Mouse (Mus musculus): ENCODE results near the gene Gm13023. TPM values are rescaled to one million over a fixed set of nuclear protein-coding genes. Genes with fewer than 3 reads are reported as not detected.
"Not testable (repeated sequence)": the region's sequence is repeated elsewhere in the genome, so short reads cannot be mapped to it uniquely, and the experiment has no call there.

Gm13023 gene
- total RNA-seq (2021), result not detected

GRCm38 (mm10) chr4:143789052-143789451, at the start of gene Gm13023:
TSS of gene Gm13023 (plus strand) at chr4:143789352.
- DNase-seq, result not testable (repeated sequence)

- no peak for DNase-seq
Observed at GRCm38 (mm10) chr4:143815993-143816392, 26.8 kb downstream of the Gm13023 start, which contains the start of gene Gm13084. TSS of gene Gm13084 (minus strand) at chr4:143816093.

Other genes starting within 250 kb of the Gm13023 start
- not detected for gene BC080695, start 237.7 kb upstream of the Gm13023 start, total RNA-seq (2021)
- gene Gm13057, start 237.6 kb upstream of the Gm13023 start, total RNA-seq (2021), result not detected
- gene Gm13083, start 174.3 kb upstream of the Gm13023 start, total RNA-seq (2021), result not detected
- not detected for gene Gm13088, start 132.1 kb upstream of the Gm13023 start, total RNA-seq (2021)
- gene Gm13089, start 86.6 kb upstream of the Gm13023 start, total RNA-seq (2021), result not detected
- not detected for gene Gm13078, start 69.9 kb upstream of the Gm13023 start, total RNA-seq (2021)
- gene Gm13084, start 26.7 kb downstream of the Gm13023 start, total RNA-seq (2021), result not detected
- not detected for gene Gm13103, start 57.1 kb downstream of the Gm13023 start, total RNA-seq (2021)
- gene Pramef6, start 111.0 kb downstream of the Gm13023 start, total RNA-seq (2021), result not detected
- not detected for gene Pramef25, start 161.7 kb downstream of the Gm13023 start, total RNA-seq (2021)
- not detected for gene Gm13101, start 177.6 kb downstream of the Gm13023 start, total RNA-seq (2021)
- gene Pramef17, start 205.0 kb downstream of the Gm13023 start, total RNA-seq (2021), result not detected

Measured in layer of hippocampus, postnatal 36 days (tissue).